Mouse (Mus musculus): ENCODE data around the gene Myo5c.

- TF ChIP-seq CTCF (IDR thresholded peaks at IDR 0.05; ENCODE audit: borderline replicate concordance, insufficient read depth, low read depth, low read length): peak; percentile 25; the same call in 1 of the 2 replicates
- TF ChIP-seq POLR2A (IDR thresholded peaks at IDR 0.05; ENCODE audit: borderline replicate concordance, insufficient read depth, low read length): no peak
Observed at GRCm38 (mm10) chr9:75334440-75334839, 102.6 kb downstream of the Myo5c start.

Data from cerebellum, adult 2 months (tissue).